Mouse (Mus musculus): ENCODE measurements around the gene Gm8994.
A peak's percentile ranks its signal among the peaks of the same experiment; 100 is the strongest.
"Not testable (repeated sequence)": the region's sequence is repeated elsewhere in the genome, so short reads cannot be mapped to it uniquely, and the experiment has no call there.

Gm8994 gene

GRCm38 (mm10) chr6:136327239-136327638, at the start of gene Gm8994:
Gm8994 (plus strand) TSS chr6:136327539.
- not testable (repeated sequence) for DNase-seq

- DNase-seq, result no peak
Observed at GRCm38 (mm10) chr6:136277685-136278084, 49.7 kb upstream of the Gm8994 start.

GRCm38 (mm10) chr6:136284565-136284964, 42.8 kb upstream of the Gm8994 start:
- no peak for DNase-seq

- no peak for DNase-seq
Observed at GRCm38 (mm10) chr6:136286180-136286579, 41.2 kb upstream of the Gm8994 start.

GRCm38 (mm10) chr6:136286589-136286988, 40.8 kb upstream of the Gm8994 start:
- no peak for DNase-seq

GRCm38 (mm10) chr6:136291424-136291823, 35.9 kb upstream of the Gm8994 start:
- no peak for DNase-seq

GRCm38 (mm10) chr6:136291951-136292714, 35.2 kb upstream of the Gm8994 start:
- no peak for DNase-seq

GRCm38 (mm10) chr6:136293700-136294099, 33.6 kb upstream of the Gm8994 start:
- DNase-seq, result no peak

- no peak for DNase-seq
Observed at GRCm38 (mm10) chr6:136295821-136296220, 31.5 kb upstream of the Gm8994 start.

GRCm38 (mm10) chr6:136296251-136296650, 31.1 kb upstream of the Gm8994 start:
- DNase-seq, result no peak

- DNase-seq, result no peak
Observed at GRCm38 (mm10) chr6:136303514-136303913, 23.8 kb upstream of the Gm8994 start.

GRCm38 (mm10) chr6:136304369-136304988, 22.9 kb upstream of the Gm8994 start:
- no peak for DNase-seq

- no peak for DNase-seq
Observed at GRCm38 (mm10) chr6:136309487-136309886, 17.9 kb upstream of the Gm8994 start.

- not testable (repeated sequence) for DNase-seq
Observed at GRCm38 (mm10) chr6:136328416-136328815, 1.1 kb downstream of the Gm8994 start.

GRCm38 (mm10) chr6:136340669-136341068, 13.3 kb downstream of the Gm8994 start:
- DNase-seq, result no peak

- no peak for DNase-seq
Observed at GRCm38 (mm10) chr6:136341093-136341492, 13.8 kb downstream of the Gm8994 start.

- no peak for DNase-seq
Observed at GRCm38 (mm10) chr6:136343868-136344267, 16.5 kb downstream of the Gm8994 start.

- no peak for DNase-seq
Observed at GRCm38 (mm10) chr6:136345034-136345433, 17.7 kb downstream of the Gm8994 start.

- no peak for DNase-seq
Observed at GRCm38 (mm10) chr6:136345641-136346040, 18.3 kb downstream of the Gm8994 start.

- DNase-seq, result no peak
Observed at GRCm38 (mm10) chr6:136347053-136347452, 19.7 kb downstream of the Gm8994 start.

GRCm38 (mm10) chr6:136347631-136348030, 20.3 kb downstream of the Gm8994 start:
- no peak for DNase-seq

- peak; percentile 72 to 82 for DNase-seq
Observed at GRCm38 (mm10) chr6:136353399-136354184, 26.3 kb downstream of the Gm8994 start.

GRCm38 (mm10) chr6:136358471-136358870, 31.1 kb downstream of the Gm8994 start:
- DNase-seq, result no peak

GRCm38 (mm10) chr6:136363313-136363712, 36.0 kb downstream of the Gm8994 start:
- DNase-seq, result no peak

Measured in cerebellum, postnatal 36 days (tissue).